Mouse (Mus musculus): ENCODE measurements at regions not wholly inside any gene's neighbourhood (a gene's known extent, or its start where the extent isn't known, plus 50 kb on each side); places are given as distances from the start of the nearest gene placed in this dataset.

DNA sequence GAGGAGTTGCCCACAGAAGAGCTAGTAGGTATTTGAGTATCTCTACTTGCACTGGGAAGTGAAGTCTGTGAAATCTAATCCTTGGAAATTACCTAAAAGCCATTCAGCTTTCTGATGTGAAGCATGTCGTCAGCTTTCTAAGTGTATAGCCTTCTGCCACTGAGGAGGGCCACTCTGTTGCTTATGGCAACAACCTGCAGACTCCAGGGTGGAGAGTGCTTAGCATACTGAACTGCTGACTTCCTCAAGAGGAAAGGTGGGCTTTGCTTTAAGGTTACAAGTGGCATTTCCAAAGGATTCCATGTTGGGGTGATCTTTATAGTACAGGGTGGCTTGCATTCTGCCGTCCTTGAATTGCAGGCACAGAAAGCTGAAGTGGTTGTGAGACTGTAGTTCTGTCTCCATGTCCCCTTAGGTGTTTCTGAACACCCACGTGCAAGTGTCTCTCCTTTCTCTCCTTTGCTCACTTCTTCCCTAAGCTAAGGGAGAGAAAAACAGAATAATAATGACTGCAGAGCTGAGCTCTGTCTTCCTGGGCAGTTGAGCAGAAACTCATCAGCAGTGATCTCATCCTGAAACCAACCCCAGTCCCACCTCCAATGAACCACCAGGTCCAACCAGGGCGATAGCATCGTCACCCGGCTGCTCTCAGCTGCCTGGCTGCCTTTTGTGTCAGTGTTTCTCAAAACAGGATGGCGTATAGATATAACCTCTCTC, 292.3 kb upstream of the Nrp1 start:
- no peak for ATAC-seq

- ATAC-seq: no peak
Observed at GRCm38 (mm10) chr8:128069749-128070148, 288.7 kb upstream of the Nrp1 start.

DNA sequence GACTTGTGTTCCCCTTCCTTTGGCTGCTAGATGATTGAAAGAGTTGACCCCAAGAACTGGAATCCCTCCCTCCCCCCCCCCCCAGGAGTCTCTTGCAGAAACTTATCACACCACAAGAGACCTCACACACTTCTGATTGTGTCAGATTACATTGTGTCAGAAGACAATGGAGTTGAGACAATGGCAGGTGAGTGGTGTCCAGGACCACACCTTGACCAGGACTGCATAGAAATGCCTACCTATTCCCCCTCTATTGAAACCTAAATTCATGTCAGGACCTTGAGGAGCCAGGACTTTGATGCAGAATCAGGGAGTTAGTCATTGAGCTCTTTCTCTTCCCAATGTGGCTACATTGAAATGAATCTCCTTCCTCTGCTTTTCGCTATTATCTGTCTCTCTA, 282.8 kb upstream of the Nrp1 start:
- no peak for ATAC-seq

- ATAC-seq: no peak
Observed at GRCm38 (mm10) chr8:128076226-128076625, 282.2 kb upstream of the Nrp1 start.

GRCm38 (mm10) chr8:128078740-128079139, 279.7 kb upstream of the Nrp1 start:
- no peak for ATAC-seq

DNA sequence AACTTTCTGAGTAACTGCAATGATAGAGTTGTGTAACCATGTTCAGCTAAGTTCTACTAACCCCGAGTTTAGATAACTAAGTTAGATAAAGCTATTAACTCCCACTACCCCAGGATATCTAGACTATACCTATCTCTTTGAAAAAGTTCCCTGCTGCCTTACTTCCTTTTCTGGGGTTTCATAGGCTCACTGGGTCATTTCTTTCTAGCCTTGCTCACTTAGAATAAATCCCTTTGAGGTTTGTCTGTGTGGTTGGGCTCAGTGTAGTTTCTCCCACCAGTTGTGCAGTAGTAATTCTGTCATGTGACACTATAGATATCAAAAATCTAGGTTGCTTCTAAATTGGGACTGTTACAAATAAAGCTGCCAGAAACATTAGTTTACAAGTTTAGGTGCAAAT, 272.6 kb upstream of the Nrp1 start:
- ATAC-seq: no peak

GRCm38 (mm10) chr8:128087500-128087899, 270.9 kb upstream of the Nrp1 start:
- ATAC-seq: no peak

- ATAC-seq: no peak
Observed at GRCm38 (mm10) chr8:128092826-128093225, 265.6 kb upstream of the Nrp1 start.

- no peak for ATAC-seq
Observed at GRCm38 (mm10) chr8:128095451-128095850, 263.0 kb upstream of the Nrp1 start.

DNA sequence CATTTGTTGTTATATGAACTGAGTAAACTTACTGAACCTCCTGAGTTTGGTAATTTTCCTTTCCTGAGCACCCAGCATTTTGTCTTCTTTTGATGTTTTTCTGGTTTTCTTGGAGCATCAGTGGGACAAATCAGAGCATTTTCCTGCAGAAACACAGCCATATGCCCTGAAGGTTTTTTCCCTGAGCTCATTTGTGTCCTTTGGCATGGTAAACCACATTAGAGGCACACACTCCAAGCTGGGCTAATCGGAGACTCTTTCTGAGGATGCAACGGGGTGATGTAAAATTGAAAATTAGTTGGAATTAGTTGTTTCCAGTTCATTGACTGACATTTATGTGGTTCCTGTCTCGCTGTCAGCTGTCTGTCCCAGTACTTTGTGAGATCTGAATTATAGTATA, 260.8 kb upstream of the Nrp1 start:
- ATAC-seq: no peak

GRCm38 (mm10) chr8:128103380-128103779, 255.0 kb upstream of the Nrp1 start:
- ATAC-seq: no peak

DNA sequence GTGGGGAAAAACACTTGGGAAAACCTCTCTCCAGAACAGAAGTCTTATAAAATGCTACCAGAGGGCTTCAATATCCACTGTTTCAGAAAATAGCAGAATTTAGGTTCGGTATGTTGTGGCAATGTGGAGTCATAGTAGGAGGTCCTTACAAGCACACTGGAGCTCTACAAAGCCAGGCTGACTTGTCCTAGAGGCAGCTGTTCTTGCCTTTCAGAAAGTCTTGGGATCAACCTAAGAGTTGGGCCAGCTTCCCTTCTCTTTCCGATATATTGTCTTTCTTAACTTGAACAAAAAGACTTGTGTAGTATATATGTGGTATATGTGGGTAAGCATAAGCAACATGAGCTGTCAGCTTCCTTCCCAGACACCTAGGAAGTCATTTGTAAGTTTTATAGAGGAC, 251.8 kb upstream of the Nrp1 start:
- no peak for ATAC-seq

GRCm38 (mm10) chr8:128107041-128107440, 251.4 kb upstream of the Nrp1 start:
- no peak for ATAC-seq

DNA sequence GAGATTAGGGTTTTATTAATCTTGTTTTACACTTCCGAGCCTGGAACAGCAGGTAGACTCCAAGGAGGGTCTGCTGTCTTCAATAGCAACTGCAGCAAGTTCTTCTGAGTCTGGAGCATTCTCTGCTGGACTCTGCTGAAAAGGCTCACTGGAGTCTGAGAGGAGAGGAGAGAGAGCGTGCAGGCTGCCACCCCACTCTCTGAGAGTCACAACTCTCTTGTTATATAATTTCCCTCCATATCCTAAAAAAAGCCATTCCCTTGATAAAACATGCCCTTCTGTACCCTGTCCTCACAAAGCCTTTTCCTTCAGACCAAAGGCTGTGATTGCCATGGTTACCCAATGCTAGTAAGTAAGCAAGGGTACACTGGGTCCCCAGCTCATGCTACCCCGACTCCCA, 249.4 kb upstream of the Nrp1 start:
- ATAC-seq: no peak

DNA sequence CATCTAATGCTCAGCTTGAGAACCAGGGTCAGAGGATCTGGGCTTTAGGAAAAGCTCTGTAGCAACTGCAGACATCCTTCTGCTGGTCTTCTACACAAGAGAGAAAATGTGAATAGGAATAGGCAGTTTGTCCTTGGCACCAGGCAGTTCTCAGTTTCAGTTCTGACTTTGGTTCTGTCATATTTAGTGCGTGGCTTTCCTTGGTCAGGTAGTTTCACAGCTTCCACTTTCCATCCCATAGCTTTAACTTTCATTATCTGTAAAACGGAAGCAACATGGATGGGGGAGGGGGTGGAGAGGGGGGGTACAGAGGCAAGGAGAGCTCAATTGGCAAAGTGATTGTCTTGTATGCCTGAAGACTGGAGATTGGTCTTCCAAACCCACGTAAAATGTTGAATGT, 247.3 kb upstream of the Nrp1 start:
- ATAC-seq: no peak

- ATAC-seq: no peak
Observed at GRCm38 (mm10) chr8:128113116-128113515, 245.3 kb upstream of the Nrp1 start.

- ATAC-seq: no peak
Observed at GRCm38 (mm10) chr8:128141290-128141966, 217.0 kb upstream of the Nrp1 start.

GRCm38 (mm10) chr8:128148351-128148942, 210.0 kb upstream of the Nrp1 start:
- ATAC-seq: peak; percentile 90

DNA sequence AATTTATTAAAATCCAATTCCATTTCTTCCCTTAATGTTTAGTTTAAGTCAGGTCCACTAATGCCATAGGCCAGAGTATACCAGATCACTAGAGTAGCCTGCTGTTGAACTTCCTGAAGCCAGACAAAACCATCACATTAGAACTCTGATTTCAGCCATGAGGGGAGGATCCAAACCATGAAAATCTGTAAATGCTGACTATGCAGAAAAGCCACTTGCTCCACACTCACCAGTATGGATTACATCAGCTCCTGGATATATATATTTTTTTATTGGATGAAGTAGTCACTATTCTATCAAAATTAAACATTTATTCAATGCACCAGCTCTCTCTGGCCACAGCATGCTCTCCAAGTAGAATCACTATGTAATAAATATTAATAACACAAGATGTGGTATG, 202.8 kb upstream of the Nrp1 start:
- no peak for ATAC-seq

DNA sequence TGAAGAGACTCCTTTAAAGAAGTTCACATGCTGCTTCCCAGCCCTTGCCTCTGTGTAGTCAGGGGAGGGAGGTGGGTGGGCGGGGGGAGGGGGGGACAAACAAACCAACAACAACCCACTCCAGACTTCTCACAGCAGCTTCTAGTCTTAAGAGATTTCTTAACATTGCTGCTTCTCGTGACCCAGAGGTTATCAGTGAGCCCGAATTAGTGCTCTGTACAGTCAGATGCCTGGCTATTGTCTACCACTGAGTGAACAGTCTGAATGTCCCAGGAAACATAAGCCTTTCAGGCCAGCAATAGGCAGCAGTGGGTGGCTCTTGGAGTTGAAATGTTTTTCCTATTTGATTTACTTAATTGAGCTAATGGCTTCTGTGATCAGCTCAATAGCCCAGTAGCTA, 202.2 kb upstream of the Nrp1 start:
- ATAC-seq: no peak

GRCm38 (mm10) chr8:128162857-128163256, 195.5 kb upstream of the Nrp1 start:
- ATAC-seq: peak; percentile 72

GRCm38 (mm10) chr8:128164976-128165375, 193.4 kb upstream of the Nrp1 start:
- no peak for ATAC-seq

DNA sequence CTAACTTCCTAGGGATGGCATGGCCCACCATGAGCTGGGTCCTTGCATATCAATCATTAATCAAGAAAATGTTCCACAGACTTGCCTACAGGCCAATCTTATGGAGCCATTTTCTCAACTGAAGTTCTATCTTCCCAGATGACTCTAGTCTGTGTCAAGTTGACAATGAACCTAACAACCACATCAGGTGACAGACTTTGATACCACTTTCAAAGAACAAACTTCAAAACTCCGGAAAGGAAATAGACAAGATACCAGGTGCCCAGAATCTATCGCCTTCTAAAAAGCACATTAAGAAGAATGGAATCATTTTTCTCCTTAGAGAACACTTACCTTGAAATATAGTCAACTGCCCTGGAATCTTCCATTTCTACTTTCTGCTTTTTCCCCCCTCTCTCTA, 192.8 kb upstream of the Nrp1 start:
- ATAC-seq: peak; percentile 56

DNA sequence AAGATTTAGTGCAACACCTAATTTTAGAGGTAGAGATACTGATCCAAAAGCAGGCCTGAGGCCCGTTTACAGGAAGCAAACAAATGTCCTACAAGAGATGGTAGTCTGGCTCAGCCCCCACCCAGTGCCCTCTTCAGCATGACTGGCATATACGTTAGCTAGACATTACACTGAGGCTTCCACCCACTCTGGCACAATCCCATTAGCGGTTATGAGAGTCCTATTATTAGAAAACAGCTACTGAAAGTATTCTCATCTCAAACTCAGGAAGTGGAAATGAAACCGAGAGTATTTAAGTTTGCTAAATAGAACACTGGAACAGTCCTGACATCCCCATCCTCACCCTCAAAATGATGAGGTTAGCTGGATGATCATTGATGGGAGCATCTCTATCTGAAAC, 192.3 kb upstream of the Nrp1 start:
- ATAC-seq: peak; percentile 13
